Mouse (Mus musculus) intestine, embryonic 14.5 days (tissue): ENCODE measurements around the gene Pbrm1. TPM values are rescaled to one million over a fixed set of nuclear protein-coding genes. Genes with fewer than 3 reads are reported as not detected.

Source experiments
- ATAC-seq: fragments of 200-750 bp; cut with Nextera tagmentation; replicated peaks from 2 replicates; pipeline ENCODE4 v1.8.0; 2017; ENCODE audit warnings: low read depth, moderate number of reproducible peaks, moderate TSS enrichment, moderate library complexity; ENCODE audit not compliant: low FRiP score, low TSS enrichment
- DNase-seq: peaks from one replicate; pipeline ENCODE4 v3.0.0-alpha.2; 2018; ENCODE audit warnings: low spot score
- H3K27ac ChIP-seq: fragments of 300-500 bp; sonication (generic); 2 replicates; pipeline ENCODE4 v1.5.1; 2014; ENCODE audit warnings: low read depth, mild to moderate bottlenecking, control low read depth
- H3K27me3 ChIP-seq: fragments of 300-500 bp; sonication (generic); replicated peaks from 2 replicates; pipeline ENCODE4 v1.6.1; 2014; ENCODE audit warnings: low read length, control low read depth; ENCODE audit not compliant: control insufficient read depth, insufficient read depth
- H3K36me3 ChIP-seq: fragments of 300-500 bp; sonication (generic); 2 replicates; pipeline ENCODE4 v1.6.1; 2014; ENCODE audit warnings: low read length, control low read depth; ENCODE audit not compliant: control insufficient read depth, insufficient read depth
- H3K4me1 ChIP-seq: fragments of 300-500 bp; sonication (generic); replicated peaks from 2 replicates; pipeline ENCODE4 v1.6.1; 2014; ENCODE audit warnings: low read length, control low read depth, mixed read lengths; ENCODE audit not compliant: control insufficient read depth, insufficient read depth
- H3K4me2 ChIP-seq: fragments of 300-500 bp; sonication (generic); 2 replicates; pipeline ENCODE4 v1.6.1; 2014; ENCODE audit warnings: low read length
- H3K4me3 ChIP-seq: fragments of 300-500 bp; sonication (generic); 2 replicates; pipeline ENCODE4 v1.5.1; 2014; ENCODE audit warnings: low read depth, low read length, control low read depth, mixed read lengths
- H3K9ac ChIP-seq: fragments of 300-500 bp; sonication (generic); 2 replicates; pipeline ENCODE4 v1.6.1; 2014; ENCODE audit warnings: mild to moderate bottlenecking, low read length
- H3K9me3 ChIP-seq: fragments of 300-500 bp; sonication (generic); 2 replicates; pipeline ENCODE4 v1.6.1; 2016; ENCODE audit warnings: low read length, control low read depth; ENCODE audit not compliant: control insufficient read depth
- WGBS: fragments of 180-500 bp; shearing (Covaris S2); extraction: QIAGEN DNeasy Blood & Tissue Kit; methylation state at CpG from one replicate; pipeline ENCODE4 v1.1.7; 2014; 5-methylcytosine and 5-hydroxymethylcytosine counted together
- polyA plus RNA-seq: library from polyadenylated mRNA; unstranded; fragments of >200 nt; fragmentation: Nextera tagmentation; extraction: Ambion mirVana; gene quantifications from 2 replicates; pipeline ENCODE4 v1.2.1, GENCODE M21; 2014

Gene Pbrm1
- polyA plus RNA-seq, 1 experiment from 2014 or later, result 93.7 TPM

DNA sequence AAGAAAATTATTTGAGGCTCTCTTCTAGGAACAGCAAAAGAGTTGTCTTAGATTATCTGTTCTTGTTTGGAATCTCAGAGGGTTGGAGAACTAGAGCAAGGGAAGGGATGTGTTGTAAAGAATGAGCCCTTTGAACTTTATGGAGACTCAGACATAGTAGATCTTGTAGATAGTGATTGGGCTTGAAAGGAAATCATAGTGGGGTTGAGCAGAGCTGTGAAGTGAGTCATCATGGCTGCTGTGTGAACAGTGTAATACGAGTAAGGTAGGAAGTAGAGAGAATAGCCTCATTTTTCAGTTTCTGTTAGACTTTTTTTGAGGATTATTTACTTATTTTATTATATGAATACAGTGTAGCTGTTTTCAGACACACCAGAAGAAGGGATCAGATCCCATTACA lies 71.0 kb downstream of the Pbrm1 start:
- ATAC-seq (no peak), DNase-seq (no peak)
- H3K27ac ChIP-seq, result no peak overlapping the region
- H3K9me3 ChIP-seq, result no peaks in the 10 kb centered on the region
- no peaks in the 10 kb centered on the region for H3K4me1 ChIP-seq
- H3K4me3 ChIP-seq, result no peak overlapping the region
- WGBS, result 93% methylated on average over 1 of the region's 1 CpGs
- peaks cover 80% of the 10 kb centered on the region for H3K36me3 ChIP-seq
- H3K27me3 ChIP-seq, result no peaks in the 10 kb centered on the region
- H3K4me2 ChIP-seq, result no peak overlapping the region
- no peak overlapping the region for H3K9ac ChIP-seq

DNA sequence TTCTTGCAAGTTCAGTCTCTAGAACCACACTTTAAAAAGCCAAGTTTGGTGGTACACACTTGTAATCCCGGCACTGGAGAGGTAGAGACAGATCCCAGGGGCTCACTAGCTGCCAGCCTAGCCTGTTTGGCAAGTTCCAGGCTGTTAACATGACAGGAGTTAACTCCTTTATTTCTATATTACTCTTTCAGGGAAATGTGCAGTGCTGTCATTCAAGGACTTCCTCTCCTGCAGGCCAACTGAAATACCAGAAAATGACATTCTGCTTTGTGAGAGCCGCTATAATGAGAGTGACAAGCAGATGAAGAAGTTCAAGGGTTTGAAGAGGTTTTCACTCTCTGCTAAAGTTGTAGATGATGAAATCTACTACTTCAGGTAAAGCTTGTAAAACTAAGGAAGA lies 86.2 kb downstream of the Pbrm1 start:
- no peak overlapping the region for H3K4me2 ChIP-seq
- H3K36me3 ChIP-seq, result peaks cover 80% of the 10 kb centered on the region
- WGBS, result 83% methylated on average over 2 of the region's 2 CpGs
- ATAC-seq (no peak), DNase-seq (no peak)
- H3K9me3 ChIP-seq, result no peaks in the 10 kb centered on the region
- H3K27ac ChIP-seq, result no peak overlapping the region
- no peak overlapping the region for H3K4me3 ChIP-seq
- H3K27me3 ChIP-seq, result no peaks in the 10 kb centered on the region
- H3K4me1 ChIP-seq, result no peaks in the 10 kb centered on the region
- no peak overlapping the region for H3K9ac ChIP-seq

DNA sequence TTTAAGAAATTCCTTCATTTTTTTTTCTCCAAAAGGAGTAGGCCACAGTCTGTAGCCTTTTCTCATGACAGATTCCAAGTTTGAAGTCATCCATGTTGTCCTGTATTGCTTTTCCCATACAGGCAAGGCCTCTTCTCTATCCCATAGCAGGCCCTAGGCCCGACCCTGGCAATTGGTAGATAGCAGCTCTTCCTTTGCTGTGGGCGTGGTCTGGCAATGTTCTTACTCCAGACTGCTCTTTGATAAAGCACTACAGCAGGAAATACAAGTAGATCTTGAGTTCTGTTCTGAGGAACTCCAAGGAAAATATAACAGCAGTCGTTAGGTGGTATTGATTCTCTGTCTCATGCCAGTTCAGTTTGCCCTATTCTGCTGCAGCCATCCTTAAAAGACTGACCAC lies 91.7 kb downstream of the Pbrm1 start:
- H3K27ac ChIP-seq, result no peak overlapping the region
- ATAC-seq, result no peak
- H3K36me3 ChIP-seq, result peaks cover 97% of the 10 kb centered on the region
- no peak overlapping the region for H3K9ac ChIP-seq
- no peak for DNase-seq
- 79% methylated on average over 3 of the region's 3 CpGs for WGBS
- no peak overlapping the region for H3K4me3 ChIP-seq
- H3K9me3 ChIP-seq, result no peaks in the 10 kb centered on the region
- H3K4me1 ChIP-seq, result no peaks in the 10 kb centered on the region
- no peaks in the 10 kb centered on the region for H3K27me3 ChIP-seq
- no peak overlapping the region for H3K4me2 ChIP-seq

DNA sequence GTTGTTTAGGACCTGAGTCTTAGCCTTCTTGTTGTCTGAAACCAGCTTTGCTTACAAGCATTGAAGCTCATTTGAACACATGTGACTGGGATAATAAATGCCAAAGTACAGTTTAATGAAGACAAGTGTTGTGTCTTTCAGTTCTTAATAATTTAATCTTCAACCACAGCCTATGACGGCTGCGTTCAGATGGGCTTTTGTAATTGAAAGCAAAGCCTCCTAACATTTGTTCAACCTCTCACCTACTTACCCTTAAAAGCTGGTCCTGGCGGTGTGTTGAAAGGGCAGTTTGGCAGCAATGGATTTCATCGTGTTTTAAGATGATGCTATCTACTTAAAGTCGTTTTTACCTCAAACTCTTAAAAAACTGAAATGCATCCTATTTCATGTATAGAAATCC lies 93.2 kb downstream of the Pbrm1 start:
- no peak for ATAC-seq

DNA sequence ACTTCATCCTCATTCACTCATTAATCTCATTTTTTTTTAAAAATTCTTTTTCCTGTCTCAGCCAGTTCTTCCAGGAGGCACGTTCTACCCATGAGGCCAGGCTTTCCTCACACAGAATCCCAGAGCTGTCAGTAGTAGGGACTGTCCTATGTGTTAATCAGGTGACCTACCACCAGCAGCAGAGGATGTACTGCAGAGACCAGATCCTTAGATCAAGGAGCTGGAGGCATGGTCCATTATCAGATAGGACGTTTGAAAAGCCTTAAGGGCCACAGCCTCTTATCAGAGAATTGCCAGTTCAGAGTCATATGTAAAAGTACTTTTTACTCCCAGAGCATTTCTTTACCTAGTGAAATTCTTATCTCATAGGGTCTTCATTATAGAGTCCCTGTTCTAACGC lies 95.1 kb downstream of the Pbrm1 start:
- no peak overlapping the region for H3K4me2 ChIP-seq
- no peak for ATAC-seq
- H3K4me3 ChIP-seq, result no peak overlapping the region
- 72% methylated on average over 3 of the region's 3 CpGs for WGBS
- H3K9ac ChIP-seq, result no peak overlapping the region
- no peaks in the 10 kb centered on the region for H3K4me1 ChIP-seq
- no peaks in the 10 kb centered on the region for H3K27me3 ChIP-seq
- no peak overlapping the region for H3K27ac ChIP-seq
- H3K9me3 ChIP-seq, result no peaks in the 10 kb centered on the region
- peaks cover 95% of the 10 kb centered on the region for H3K36me3 ChIP-seq
- DNase-seq, result no peak

More for the DNA sequence above, 93.2 kb downstream of the Pbrm1 start:
- Histone ChIP-seq H3K4me3 (no peak overlapping the region), H3K4me2 (no peak overlapping the region), H3K27me3 (no peaks in the 10 kb centered on the region), H3K9ac (no peak overlapping the region), H3K9me3 (no peaks in the 10 kb centered on the region), H3K4me1 (no peaks in the 10 kb centered on the region), H3K27ac (no peak overlapping the region), H3K36me3 (peaks cover 97% of the 10 kb centered on the region)
- WGBS, result 84% methylated on average over 5 of the region's 5 CpGs
- DNase-seq, result no peak

DNA sequence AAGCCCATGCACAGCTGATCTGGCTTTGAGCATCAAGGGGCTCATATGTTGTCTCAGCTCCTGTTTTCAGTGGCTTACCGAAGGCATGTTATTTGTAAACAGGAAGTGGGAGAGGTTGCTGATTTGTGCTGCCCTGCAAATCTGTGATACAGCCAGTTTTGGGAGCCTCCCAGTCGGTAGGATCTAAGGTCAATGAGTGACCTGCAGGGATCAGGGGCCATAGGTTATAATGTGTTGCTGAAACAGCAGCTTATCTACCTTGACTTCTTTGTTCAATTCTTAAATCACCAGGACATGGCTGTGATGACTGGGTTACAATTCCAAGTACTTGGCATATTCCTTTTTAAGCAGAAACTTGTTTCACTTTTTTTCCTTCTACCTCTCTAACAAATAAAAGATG lies 96.6 kb downstream of the Pbrm1 start:
- Histone ChIP-seq H3K27ac (no peak overlapping the region), H3K4me1 (no peaks in the 10 kb centered on the region), H3K4me2 (no peak overlapping the region), H3K27me3 (no peaks in the 10 kb centered on the region), H3K9ac (no peak overlapping the region), H3K36me3 (peaks cover 92% of the 10 kb centered on the region), H3K9me3 (no peaks in the 10 kb centered on the region), H3K4me3 (no peak overlapping the region)
- DNase-seq (no peak), ATAC-seq (no peak)
- 56% methylated on average over 2 of the region's 2 CpGs for WGBS

DNA sequence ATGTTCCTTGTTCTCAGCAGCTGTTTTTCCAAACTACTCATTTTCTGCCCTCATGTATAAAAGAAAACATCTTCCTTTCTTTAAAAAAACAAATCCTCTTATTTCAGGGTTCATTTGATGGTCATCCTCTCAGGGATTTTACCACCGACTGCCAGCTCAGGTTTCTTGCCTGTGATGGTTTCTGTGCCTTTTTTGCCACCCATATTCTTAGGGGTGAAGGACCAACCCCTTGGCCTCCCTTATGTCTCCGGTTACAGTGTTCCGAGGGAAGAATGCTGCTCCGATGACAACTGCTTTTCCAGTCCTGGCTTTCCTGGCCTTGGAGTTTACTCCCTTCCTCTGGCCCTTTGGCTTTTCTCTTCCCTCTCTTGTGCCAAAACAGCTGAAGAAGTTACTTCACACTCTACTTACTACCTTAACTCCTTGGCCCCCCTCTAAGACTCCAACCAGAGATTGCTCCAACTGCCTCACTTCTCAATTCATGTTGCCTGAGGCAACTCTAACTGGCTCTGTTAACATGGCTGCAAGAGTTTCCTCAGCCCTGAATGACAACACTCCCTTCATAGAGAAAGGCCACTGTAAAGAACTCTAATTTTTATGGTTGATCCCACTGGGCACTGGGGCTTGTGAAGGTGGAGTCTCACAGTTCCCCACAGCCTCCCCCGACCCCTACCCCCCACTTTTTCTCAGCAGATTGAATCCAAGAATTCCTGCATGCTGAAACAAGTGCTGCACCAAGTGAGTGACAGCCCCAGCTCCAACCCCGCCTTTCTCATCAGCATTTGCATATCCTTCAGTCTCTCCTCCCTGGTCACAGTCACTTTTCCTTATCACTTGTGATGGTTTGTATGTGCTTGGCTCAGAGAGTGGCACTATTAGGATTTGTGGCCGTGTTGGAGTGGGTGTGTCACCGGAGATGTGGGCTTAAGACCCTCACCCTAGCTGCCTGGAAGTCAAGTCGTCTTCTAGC lies 106.5 kb downstream of the Pbrm1 start:
- H3K4me2 ChIP-seq, result no peak overlapping the region
- ATAC-seq, result no peak
- DNase-seq, result no peak
- H3K9me3 ChIP-seq, result no peaks in the 10 kb centered on the region
- H3K27me3 ChIP-seq, result no peaks in the 10 kb centered on the region
- peaks cover 6% of the 10 kb centered on the region for H3K4me1 ChIP-seq
- H3K27ac ChIP-seq, result no peak overlapping the region
- peaks cover 33% of the 10 kb centered on the region for H3K36me3 ChIP-seq
- 60% methylated on average over 9 of the region's 9 CpGs for WGBS
- H3K4me3 ChIP-seq, result no peak overlapping the region
- no peak overlapping the region for H3K9ac ChIP-seq

DNA sequence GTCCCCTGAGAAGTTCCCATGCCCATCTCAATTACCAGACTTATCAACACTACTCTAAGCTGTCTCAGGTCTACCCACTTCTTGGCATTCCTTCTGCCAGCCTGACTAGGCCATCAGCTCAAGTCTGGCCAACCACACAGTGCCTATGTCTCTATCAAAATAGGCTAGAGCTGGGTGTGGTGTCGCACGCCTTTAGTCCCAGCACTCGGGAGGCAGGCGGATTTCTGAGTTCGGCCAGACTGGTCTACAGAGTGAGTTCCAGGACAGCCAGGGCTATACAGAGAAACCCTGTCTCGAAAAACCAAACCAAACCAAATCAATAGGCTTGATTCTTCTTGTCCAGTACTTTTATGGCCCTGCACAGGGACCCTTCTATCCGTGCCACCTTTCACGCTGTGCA lies 107.9 kb downstream of the Pbrm1 start:
- Histone ChIP-seq H3K36me3 (peaks cover 22% of the 10 kb centered on the region), H3K27ac (no peak overlapping the region), H3K27me3 (no peaks in the 10 kb centered on the region), H3K4me1 (peaks cover 8% of the 10 kb centered on the region), H3K9me3 (no peaks in the 10 kb centered on the region), H3K4me3 (no peak overlapping the region), H3K9ac (no peak overlapping the region), H3K4me2 (no peak overlapping the region)
- 94% methylated on average over 8 of the region's 8 CpGs for WGBS
- ATAC-seq, result no peak
- DNase-seq, result no peak
